Mouse (Mus musculus): ENCODE measurements around the gene Vpreb2.
"Not testable (repeated sequence)": the region's sequence is repeated elsewhere in the genome, so short reads cannot be mapped to it uniquely, and the experiment has no call there.

Gene Vpreb2

DNA sequence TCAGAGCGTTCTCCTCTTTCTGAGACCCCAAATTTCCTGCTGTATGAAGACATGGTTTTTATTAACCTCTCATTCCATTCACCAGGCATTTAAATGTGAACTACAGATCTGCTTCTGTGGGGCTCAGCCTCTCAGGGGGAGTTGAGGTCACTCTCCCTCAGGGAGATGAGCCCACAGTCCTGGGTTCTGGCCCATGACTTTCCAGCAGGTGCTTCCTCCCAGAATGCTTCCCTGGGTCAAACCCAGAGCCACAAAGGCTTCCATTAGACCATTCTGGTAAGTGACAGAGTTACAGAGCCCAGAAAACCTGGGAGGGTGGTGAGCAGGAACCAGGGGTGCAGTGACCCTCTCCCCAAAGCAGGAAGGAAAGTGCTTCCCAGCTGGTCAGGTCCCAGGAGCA is at the start of gene Vpreb2:
Vpreb2 (plus strand) TSS at position 301 of the 400 bp plus-strand sequence.
- no peak for DNase-seq (ENCODE audit: low read depth)

DNA sequence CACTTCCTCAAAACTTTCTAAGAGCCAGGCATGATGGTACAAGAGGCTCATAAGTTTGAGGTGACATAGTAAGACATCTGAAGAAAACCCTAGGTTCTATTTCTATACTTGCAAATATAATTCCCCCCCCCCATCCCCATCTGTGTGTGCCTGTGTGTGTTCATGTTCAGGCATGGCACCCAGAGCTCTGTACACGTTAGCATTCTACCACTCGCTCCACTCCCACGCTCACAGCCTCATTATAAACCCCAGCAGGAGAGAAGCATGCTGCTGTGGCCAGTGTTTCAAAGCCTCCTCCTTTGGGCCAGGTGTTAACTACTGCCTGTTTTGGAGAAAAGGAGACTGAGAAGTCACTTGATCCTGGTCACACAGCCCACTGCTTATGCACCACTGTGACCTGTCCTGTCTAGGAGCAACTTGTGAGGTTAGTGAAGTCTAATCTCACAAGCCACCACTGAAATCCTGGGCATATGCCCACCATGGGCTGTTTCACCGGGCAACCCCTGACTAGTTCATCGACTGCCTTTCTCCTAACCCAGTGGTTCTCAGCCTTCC is 48.2 kb upstream of the Vpreb2 start:
- no peak for DNase-seq (ENCODE audit: low read depth)

DNA sequence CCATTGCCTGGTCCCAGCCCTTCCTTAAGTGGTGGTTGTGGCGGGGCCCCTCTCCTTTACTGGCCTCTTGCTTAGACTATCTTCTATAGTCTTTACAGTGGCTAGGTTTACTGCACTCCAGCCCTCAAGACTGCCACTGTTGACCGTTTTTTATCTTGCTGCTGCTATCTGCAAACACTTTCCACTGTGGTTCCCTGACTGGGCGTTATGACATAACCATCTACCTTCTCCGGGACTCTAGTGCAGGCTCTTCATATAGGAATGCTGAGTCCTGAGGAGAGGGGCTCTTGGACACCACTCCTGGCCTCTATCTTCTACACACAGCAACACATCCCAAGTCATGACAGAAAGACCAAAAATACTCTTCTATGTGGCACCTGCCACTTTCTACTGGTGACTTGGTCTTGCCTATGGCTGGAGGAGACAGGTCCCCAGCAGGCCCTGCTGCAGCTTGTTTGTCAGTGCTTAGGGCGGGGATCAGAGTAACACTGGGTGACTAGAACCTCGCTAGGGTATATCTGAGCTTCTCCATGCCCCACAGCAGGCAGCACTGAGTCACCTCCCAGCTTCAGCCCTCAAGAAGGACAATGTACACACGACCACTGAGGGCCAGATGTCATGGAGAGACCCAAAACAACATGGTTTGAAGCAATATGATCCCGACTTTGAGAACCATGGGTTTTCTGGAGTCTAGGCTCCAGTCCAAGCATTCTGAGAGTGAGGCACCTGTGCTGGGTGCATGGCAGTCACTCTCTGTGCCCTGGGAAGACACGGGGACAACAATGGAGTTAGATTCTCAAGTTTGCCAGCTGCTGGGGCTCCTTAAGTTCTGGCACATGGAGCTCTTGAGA is 46.4 kb upstream of the Vpreb2 start:
- DNase-seq (ENCODE audit: low read depth), result no peak

DNA sequence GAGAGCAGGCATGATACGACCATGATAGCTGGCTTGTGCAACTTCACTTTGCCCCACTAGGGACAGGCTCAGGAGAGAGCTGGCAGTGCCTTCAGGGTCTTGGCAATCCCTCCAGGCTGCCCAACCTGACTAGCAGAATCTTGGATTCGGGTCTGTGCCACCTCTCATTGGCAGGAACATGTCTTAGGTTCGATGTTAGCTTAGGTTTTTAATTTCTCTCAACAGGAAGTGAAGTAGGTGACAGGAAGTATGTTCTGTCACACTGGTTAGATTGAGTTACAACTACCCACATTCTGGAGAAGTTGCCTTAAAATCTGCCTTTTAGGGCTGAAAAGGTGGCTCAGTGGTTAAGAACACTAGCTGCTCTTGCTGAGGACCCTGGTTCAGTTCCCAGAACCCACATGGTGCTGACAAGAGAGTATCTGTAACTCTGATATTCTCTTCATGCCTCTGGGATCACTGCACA is 45.8 kb upstream of the Vpreb2 start:
- DNase-seq (ENCODE audit: low read depth), result no peak

DNA sequence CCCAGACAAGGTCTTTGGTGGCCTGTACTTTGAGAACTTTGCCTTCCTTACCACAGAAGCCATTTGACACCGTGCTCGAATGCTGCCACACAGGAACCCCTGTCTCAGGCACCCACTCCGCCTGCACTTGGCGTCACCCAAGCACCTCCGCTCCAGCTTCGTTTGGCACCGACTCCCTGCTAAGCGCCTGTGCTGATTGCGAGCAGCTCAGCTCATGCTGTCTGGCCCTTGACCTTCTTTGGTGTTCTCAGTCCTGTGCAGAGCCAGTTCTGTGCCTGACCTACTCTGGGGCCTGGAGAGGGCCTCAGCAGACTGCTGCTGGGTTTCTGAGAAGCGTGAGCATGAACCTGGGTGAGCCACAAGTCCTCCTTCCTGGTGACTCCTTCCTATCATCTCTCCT is 43.5 kb upstream of the Vpreb2 start:
- no peak for DNase-seq (ENCODE audit: low read depth)

DNA sequence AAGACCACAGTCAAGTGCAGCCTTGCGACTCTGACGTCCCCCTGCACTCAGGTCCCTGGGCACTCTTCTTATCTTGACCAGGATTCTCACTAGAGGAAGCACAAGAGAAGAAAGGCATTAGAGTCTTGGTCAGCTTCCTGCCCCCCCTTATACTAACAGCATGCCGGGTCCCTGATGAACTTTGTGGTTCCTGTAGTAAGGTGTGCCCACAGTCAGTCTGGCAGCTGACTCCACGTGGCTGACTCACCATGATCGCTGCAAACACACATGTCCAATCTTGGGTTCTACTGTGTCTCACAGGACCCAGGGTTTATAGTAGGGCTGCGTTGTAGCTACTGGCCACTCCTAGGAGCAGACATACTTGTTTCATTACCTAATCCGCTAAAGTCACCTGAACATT is 42.0 kb upstream of the Vpreb2 start:
- DNase-seq (ENCODE audit: low read depth), result no peak

DNA sequence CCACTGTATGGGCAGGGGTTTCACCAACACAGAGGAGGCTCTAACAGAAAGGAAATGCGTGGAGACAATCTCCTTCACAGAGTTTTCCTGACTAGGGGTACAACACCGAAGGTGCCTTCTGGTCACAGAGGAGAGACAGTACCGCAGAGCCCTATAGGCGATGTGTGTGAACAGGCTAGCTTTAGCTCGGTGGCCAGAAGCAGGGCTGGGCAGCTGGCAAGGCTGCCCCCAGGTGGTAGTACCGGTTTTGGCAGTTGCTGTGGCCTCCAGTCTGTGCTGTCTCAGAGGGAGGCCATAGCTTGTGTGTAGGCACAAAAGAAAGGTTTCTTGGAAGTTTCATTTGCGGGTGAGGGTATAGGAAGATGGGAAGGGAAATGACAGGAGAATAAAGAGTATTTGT is 41.4 kb upstream of the Vpreb2 start:
- peak; percentile 65 for DNase-seq (ENCODE audit: low read depth)

DNA sequence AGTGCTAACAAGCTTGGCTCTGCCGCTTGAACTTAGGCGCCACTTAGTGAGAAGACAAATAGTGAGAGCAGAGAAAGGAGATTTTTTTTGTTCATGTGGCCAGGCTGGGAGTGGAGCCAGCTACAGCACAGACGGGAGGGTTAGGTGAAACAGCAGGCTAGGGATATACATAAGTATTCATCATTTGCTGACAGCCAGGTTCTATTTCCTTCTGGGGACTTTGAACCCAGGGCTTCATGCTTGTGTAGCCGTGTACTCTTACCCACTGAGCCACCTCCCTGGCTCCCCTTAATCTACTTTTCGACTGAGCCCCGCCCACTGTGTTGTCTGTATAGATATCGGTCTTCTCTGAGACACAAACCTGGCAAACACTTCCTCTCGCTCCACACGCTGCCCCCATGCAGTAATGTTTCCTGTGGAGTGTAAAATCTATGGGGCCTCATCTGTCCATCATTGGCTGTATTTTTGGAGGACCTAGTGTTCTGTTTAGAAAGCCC is 40.9 kb upstream of the Vpreb2 start:
- no peak for DNase-seq (ENCODE audit: low read depth)

DNA sequence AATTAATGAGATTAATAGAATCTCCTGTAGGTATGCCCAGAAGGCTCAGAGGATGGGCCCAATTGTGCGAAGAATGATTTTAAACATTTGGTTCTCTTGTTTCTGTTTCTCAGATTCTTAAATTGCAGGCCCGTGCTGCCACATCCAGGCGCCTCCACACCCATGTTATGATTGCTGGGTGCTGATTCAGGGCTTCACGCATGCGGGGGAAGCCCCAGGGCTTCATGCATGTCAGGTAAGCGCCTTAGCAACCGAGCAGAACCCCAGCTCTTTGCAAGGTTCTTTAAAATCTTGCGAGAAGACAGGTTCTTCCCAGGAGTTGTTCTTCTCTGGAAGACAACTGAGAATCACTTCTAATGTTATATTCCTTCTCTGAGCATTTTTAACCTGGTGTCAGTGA is 36.8 kb upstream of the Vpreb2 start:
- no peak for DNase-seq (ENCODE audit: low read depth)

DNA sequence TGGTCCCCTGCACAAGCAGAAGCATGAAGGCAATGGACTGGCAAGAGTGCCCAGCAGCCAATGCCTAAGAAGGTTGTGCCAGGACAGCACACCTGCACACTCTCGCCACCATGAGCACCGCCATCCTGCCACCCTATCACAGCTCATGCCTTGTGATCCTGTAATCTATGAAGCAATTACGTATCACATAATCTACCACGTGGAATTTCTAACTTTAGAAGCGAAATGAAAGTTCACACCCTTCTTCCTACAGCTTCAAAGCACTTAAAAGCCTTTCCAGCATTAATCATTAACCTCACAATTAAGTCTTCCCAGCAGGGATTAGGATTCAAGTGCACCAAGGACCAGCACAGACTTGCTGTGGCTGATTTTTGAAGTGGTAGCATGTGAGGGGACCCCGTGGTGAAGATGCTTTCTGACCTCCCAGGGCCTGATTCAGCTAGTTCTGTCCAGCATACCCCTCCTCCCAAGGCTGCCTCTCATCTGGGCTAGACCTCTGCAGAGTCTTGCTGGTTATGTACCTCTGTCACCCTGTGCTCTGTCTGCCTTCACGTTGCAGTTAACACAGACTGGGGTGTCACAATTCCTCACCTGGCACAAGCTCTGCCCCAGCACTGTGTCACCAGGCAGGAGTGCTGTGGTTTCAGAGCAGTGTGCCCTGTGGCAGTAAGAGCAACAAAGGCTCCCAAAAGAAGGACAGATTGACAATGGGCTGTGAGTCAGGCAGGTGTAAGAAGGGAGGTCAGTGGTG is 35.0 kb upstream of the Vpreb2 start:
- DNase-seq (ENCODE audit: low read depth), result no peak

DNA sequence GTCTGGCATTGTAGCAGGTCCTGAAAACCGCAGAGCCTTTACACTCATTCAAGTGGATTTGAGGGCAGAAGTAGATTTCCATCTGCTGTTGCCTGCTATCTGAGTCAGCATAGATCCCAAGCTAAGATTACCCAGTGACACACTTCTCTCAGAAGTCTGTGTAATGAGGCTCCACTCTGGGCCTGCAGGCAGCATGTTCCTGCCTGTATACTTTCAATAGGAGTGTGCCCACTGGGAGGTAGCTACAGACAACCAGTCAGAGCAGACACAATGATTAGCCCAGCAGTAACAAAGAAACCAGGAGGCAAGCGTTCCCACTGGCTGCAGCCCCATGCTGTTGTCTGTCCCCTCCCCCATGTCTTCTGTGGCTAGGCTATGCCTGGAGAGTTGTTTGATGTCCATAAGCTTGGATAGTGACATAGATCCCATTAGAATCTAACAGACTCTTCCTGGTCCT is 30.8 kb upstream of the Vpreb2 start:
- no peak for DNase-seq (ENCODE audit: low read depth)

DNA sequence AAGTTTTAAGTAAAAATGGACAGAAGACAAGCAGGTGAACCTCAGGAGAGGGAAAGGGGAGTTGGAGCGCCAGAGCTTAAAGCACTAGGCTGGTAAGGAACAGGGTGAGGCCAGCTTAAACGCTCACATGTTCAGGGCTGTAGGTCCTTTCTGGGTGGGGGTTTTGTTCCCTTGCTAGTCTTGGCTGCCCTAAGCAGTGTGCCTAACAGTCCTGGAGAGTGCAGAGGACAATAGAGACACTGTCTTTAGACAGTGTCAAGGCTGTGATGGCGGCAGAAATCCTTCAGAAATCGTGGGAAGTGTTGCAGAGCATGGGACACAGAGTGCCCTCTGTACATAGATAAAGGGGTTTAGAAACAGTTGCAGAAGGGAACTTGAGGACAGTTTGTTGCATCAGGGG is 30.2 kb upstream of the Vpreb2 start:
- DNase-seq (ENCODE audit: low read depth), result no peak

DNA sequence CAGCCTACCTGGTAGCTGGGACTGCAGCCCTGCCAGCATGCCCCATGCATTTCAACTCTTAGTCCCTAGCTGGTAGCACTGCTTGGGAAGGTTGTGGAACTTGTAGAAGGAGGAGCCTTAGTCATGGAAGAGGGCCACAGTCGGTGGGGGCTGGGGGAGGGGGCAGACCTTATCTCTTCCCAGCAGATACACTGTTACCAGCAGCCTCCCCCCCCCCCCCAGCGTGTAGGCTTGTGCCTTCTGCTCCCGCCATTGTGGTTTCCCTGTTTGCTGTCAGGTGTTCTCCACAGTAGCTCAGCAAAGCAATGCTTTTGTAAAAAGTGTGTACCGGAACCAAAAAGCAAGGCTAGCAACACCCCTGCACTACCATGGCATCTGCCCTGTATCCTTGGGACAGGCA is 28.6 kb upstream of the Vpreb2 start:
- DNase-seq (ENCODE audit: low read depth), result no peak

DNA sequence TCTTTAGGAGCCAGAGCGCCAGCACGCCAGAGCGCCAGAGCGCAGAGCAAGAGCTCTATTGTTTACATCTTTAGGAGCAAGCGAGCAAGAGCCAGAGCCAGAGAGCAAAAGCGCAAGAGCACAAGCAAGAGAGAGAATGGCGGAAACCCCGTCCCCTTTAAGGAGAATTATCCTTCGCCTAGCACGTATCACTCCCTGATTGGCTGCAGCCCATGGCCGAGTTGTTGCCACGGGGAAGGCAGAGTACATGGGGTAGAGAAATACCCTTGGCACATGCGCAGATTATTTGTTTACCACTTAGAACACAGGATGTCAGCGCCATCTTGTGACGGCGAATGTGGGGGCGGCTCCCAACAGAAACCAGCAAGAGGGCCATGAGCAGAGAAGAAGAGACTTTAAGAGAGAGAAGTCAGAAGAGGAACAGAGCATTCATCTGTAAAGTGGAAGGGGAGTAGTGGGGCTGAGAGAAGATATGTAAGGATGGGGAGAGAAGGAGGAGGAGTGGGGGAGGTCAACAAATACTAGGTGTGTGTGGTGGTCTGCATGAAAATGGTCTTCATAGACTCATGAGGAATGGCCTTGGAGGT is 24.1 kb upstream of the Vpreb2 start:
- DNase-seq (ENCODE audit: low read depth), result not testable (repeated sequence)

DNA sequence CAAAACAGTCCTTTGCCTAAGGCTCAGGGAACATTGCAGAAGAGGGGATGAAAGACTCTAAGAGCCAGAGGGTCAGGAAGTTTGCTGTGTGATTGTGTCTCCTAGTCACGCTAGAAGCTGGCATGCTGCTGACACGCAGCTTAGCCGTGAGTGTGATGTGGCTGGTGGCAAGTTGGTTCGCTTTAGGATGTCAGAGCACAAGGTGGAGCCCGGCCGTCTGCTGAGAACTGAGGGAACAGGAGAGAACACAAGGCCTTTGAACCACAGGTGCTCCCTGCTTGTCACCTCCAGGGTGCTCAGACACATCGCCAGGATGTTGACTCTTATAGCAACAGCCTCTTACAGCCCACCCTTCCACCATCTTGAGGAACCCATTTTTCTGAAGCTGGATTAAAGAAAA is 18.1 kb upstream of the Vpreb2 start:
- DNase-seq (ENCODE audit: low read depth), result no peak

DNA sequence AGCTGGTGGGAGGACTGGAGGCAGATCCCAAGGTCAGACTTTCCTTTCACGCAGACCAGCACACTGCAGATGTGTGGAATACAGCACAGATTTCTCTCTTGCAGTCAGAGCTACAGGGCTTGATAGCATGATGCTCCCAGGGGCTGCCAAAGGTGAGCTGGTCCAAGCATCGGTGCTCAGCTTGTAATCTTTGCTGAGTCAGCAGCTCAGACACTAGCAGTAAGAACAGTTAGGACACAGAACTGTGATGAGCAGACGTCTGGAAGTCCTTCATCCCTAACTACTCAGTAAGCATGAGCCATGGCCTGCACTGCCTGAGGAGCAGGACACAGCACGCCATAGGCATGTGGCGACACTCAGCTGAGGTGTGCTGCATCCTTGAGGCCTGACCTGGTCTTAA is 8.4 kb upstream of the Vpreb2 start:
- DNase-seq (ENCODE audit: low read depth), result no peak

DNA sequence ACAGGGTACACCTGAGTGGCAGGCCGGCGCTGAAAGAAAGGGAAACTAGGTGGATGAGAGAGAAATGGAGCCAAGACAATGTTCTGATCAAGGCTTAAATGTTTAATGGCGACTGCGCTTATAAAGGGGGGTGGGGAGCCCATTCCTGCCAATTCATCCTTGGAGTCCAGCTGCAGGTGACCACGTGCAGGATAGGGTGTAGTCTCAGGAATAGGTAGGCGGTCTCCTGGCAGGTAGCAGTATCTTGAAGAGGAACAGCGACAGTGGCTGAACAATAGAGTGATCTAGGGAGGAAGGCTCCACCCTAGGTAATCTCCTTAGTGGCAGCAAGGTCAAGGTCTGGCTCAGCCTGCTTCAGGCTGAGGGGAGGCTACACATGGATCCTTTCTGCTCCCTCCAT is 2.4 kb upstream of the Vpreb2 start:
- not testable (repeated sequence) for DNase-seq (ENCODE audit: low read depth)

DNA sequence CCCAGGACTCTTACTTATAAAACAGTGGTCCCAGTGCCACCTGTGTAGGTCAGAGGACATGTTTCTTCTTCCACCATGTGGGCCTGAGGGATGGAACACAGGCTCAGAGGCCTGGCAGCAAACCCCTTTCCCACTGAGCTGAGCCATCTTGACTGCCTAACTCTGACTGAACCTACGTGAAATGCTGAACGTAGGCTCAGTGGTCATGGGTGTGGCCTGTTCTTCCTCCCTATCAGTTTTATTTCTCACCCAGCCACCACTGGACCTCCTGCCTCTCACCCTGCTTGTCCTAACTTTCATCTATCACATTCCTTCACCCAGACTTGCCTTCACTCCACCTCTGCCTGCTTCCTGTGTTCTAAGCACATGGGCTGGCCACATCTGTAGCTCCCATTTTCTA is 3.0 kb downstream of the Vpreb2 start:
- DNase-seq (ENCODE audit: low read depth), result no peak

DNA sequence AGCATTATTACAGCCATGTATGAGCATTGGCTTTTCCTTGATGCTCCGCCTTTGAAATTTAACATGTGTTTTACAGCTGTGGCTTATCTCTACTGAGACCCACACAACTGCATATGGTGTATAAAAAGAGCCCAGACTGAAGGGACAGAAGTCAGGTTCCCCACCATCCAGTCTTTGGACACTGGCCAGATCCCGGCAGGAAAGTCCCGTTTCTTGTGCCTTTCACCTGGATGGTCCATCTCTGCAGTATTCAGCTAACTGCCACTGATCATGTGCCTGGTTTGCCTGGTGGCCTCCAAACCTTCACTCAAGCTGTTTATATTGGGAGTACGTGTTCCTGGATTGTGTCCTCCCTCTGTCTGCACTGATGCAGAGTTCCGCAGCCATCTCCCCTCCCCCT is 4.0 kb downstream of the Vpreb2 start:
- DNase-seq (ENCODE audit: low read depth), result no peak

DNA sequence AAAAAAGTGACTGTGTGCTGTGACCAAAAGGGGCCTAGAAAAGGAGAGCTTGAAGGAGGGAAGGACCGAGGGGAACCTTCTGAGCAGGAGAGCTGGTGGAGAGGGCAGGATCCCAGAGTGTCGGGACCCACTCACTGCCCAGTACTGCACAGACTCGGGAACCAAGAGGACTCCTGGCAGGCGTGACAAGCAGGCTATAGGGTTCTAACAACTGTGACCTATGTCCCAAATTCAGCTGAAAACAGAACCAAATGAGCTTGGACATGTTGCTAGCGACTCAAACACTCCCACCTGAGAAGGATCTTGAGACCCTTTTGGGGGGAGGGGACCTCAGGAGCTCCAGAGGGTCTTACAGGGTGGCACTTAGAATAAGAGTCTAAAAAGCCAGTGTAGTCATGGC is 4.8 kb downstream of the Vpreb2 start:
- DNase-seq (ENCODE audit: low read depth), result no peak

DNA sequence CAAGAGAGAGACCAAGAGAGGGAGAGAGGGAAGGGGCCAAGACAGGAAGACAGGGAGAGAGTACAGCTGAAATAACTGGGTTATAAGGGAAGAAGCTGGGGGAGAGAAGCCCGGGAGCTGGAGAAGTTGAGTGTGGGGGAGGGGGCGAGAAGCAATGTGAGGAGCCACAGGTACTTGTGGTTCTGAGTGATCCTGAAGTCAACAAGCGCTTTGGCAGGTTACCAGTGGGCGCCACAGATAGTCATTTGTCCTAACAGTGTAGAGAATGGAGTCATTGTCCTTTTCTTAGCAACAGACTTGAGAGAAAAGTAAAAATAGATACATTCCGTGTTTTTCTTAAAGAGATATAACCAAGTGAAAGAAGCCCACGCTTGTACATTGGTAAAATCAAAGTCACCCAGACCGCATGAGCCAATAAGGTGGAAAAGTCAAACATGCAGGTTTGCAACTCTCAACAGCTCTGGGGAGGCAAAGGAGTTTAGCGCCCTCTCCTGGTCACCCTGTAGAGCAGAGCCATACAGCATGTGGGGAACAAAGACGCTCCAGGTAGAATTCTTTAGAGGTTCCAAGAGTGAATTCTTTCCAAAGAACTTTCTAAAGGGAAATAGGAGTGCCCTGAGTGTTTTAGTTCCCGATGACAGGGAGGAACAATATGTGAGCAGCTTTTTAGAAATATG is 6.4 kb downstream of the Vpreb2 start:
- DNase-seq (ENCODE audit: low read depth), result peak; percentile 52

DNA sequence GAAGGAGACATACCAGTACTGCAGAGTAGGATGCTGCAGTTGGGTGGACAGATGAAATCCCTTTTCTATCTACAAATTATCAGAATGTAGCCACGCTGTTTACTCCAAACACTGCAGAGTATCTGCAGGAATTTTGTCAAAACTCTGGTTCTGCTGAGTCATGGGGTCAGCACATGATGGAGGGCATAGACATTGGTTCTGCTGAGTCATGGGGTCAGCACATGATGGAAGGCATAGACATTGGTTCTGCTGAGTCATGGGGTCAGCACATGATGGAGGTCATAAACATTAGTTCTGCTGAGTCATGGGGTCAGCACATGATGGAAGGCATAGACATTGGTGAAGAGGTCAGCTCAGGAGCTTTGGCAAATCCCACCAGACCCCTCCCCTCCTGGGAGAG is 7.5 kb downstream of the Vpreb2 start:
- DNase-seq (ENCODE audit: low read depth), result no peak
